Mouse (Mus musculus) embryo, embryonic 11 days (tissue): ENCODE measurements around the gene Nfatc2.
A peak's percentile ranks its signal among the peaks of the same experiment; 100 is the strongest.

ENCODE experiments used
- DNase-seq: peaks from one replicate; pipeline ENCODE4 v3.0.0-alpha.2; 2015

Nfatc2 gene

GRCm38 (mm10) chr2:168479930-168480329 is 121.5 kb downstream of the Nfatc2 start:
- no peak for DNase-seq

DNA sequence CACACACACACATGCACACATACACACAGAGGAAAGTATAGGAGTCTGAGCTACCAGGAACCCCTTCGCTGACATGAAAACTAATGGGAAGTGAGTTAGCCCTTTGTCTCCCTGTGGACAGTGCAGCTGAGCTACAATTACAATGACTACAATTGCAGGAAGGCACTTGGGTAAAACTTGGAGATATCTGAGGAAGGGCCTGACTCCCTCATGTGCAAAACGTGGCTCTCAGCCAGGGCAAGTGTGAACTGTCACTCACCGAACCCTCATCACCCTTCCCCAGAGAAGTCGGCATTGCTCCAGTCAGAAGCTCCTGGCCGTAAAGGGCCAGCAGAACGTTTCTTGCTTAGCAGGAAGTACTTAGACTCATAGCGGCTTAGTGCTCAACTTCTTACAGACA is 123.0 kb downstream of the Nfatc2 start:
- DNase-seq, result no peak

GRCm38 (mm10) chr2:168473496-168473895 is 128.0 kb downstream of the Nfatc2 start:
- DNase-seq, result no peak

GRCm38 (mm10) chr2:168472899-168473298 is 128.6 kb downstream of the Nfatc2 start:
- peak; percentile 77 for DNase-seq

GRCm38 (mm10) chr2:168469032-168469431 is 132.4 kb downstream of the Nfatc2 start:
- DNase-seq, result peak; percentile 82

GRCm38 (mm10) chr2:168467166-168467565 is 134.3 kb downstream of the Nfatc2 start:
- DNase-seq, result no peak

- peak; percentile 49 for DNase-seq
Observed at GRCm38 (mm10) chr2:168466066-168466465, 135.4 kb downstream of the Nfatc2 start.

DNA sequence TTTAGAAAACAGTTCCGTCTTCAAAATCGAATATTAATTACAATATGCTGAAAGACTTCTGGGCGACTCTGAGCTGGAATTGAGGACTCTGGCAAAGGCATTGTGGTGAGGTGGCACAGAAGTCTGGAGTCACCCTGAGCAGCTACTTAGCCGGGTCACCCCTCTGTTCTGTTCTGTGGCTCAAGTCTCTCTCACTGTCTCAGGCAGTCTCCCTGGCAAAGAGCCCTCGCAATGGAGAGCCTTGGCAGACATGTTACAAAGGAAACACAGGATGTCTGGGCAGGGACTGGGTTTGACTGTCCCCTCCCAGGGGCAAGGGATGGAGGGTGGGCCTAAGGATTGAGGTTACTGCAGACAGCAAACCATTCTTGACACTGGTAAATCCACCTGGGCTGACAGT is 135.8 kb downstream of the Nfatc2 start:
- no peak for DNase-seq

DNA sequence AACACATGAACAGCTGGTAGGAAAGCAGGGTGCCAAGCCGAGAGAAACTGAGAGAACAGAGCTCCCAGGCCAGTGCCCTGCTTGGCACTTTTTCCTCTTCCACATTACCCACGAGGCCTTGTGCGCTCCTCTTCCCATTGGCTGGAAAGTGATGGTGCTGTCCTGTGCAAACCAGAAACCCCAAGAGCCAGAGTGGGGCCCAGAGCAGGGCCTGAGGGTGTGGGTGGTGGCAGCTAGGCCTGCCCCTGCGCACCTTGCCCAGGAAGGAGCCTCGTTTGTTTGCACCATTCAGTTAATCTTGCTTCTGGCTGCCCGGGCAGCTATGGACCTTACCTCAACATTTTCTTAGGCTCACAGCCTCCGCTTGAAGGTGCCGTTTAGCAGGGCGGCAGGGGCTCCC is 139.6 kb downstream of the Nfatc2 start:
- DNase-seq, result no peak

DNA sequence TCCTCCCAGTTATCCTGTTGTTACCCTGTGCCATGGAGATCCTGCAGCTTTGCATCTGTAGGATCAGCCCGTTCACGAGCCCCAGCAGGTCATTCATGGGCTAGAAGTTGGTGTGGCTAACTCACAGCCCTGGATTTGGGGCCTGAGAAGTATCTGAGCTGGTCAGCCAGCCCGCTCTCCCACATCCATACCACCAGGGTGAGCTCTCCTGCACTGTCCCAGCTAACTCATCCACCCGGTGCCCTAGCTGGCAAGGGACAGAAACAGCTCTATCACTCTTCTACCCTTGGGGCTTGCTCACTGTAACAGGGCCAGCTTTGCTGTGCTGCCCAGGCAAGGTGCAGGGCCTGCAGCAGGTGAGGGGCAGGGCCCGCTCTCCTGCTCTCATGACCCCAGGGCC is 141.8 kb downstream of the Nfatc2 start:
- DNase-seq, result no peak

GRCm38 (mm10) chr2:168458583-168458982 is 142.9 kb downstream of the Nfatc2 start:
- DNase-seq, result no peak

DNA sequence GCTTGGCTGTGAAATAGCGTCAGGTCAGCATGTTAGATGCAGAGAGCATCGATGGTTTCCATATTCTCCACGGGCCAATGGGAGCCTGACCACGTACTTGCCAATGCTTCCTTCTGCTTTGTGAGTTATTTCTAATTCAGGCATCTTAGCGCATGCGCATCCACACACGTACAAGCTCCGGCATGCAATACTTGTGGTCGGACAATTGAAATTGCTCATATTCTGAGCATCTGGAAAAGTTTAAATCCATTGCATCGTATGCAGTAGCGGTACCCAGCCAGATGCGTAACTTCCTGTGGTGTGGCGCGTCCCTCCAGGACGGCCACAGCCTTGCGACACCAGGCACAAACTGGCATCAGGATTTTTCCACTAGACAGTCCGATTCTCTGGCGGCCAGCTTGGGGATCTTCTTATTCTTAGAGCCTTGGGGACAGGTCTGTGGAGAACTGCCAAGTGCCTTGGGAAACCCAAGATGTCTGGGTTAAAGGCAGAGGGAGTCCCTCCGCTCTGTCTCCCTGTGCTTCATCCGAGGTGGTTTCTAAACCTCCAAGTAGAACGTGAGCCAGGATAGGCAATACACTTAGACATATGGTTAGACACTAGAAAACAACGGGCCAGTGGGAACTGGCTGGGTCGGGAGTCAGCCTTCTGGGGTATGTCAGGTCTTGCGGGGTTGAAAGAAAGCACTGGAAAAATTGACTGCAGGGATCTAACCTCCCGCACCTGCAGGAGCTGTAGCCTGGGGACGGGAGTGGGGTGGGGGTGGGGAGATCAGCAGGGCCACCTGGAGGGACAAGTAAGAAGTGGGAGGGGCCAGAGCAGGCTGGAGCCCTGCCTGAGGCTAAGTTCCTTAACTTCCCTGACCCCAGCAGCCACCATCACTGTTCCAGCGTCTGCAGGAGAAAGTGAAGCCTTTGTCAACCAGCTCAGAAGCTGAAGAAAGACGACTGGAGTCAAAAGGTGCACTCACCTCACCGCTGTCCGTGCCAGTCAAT is 149.4 kb downstream of the Nfatc2 start:
- DNase-seq, result peak; percentile 27

DNA sequence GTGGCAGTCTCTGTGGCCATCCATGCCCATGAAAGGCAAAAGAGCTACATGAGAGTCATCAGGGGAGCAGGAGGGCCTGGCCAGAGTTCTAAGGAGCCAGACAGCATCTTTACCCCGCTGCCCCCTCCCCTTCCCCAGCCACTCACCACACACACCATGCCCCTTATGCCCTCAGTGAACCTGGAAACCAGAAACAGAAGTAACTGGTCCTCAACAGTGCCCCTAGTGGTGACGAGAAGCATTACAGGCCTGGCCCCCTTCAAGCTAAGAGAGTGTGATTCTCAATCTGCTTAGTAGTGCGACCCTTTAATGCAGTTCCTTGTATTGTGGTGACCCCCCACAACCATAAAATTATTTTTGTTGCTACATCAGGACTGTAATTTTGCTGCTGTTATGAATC is 150.5 kb downstream of the Nfatc2 start:
- DNase-seq, result peak; percentile 65

DNA sequence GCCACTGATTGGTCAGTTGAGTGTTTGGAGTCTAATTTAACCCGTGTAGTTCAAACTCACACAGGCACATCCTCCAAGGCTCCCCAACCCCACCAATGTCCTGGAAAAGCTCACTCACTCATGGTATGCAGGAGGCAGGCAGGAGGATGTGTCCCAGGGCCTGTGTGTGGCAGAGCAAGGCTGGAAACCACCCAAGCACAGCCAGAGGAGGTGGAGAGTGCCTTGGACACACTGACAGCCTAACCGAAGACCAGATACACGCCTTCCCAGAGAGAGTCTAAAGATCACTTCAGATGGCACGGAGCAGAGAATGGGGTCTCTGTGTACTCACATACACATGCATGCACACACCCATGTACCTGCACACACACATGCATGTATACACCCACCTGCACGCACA is 153.4 kb downstream of the Nfatc2 start:
- no peak for DNase-seq

GRCm38 (mm10) chr2:168447601-168448000 is 153.9 kb downstream of the Nfatc2 start:
- DNase-seq, result peak; percentile 26

GRCm38 (mm10) chr2:168445211-168445810 is 156.1 kb downstream of the Nfatc2 start:
- peak; percentile 83 for DNase-seq

DNA sequence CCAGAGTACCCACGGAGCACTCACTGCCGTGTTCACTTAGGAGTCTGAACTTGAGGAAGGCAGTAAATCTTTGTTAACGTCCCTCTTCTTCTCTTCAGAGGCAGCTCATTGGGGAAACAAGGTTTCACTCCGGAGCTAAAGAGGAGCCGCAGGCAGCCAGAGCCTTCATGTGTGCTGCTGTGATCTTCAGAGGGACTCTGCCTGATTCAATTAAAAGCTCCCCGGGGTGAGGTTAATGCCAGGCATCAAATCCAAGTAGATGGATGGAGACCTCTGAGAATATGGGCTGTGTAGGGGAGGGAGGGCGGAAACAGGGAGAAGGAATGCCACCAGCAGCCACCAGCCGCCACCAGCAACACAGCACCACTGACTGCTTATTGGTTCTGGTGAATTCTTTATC is 157.3 kb downstream of the Nfatc2 start:
- peak; percentile 27 for DNase-seq

- DNase-seq, result no peak
Observed at GRCm38 (mm10) chr2:168441494-168441893, 160.0 kb downstream of the Nfatc2 start.

DNA sequence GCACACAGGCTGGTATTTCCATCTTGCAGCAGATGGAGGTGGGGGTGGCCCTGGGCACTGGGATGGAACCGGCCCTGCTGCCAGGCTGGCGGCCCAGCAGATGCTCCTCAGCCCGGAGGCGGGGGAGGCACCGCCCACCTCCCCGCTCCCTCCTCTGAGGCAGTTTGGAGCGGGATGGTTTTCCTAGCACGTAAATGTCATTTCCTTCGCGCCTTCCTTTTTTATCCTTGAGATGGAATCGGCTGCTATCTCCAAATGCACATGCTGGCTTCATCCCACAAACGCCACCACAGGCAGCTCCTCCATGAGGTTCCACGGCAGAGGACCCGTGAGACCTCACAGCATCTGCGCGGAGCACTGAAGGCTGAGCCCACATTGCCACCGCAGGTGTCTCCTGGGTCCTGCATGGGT is 160.5 kb downstream of the Nfatc2 start:
- no peak for DNase-seq

DNA sequence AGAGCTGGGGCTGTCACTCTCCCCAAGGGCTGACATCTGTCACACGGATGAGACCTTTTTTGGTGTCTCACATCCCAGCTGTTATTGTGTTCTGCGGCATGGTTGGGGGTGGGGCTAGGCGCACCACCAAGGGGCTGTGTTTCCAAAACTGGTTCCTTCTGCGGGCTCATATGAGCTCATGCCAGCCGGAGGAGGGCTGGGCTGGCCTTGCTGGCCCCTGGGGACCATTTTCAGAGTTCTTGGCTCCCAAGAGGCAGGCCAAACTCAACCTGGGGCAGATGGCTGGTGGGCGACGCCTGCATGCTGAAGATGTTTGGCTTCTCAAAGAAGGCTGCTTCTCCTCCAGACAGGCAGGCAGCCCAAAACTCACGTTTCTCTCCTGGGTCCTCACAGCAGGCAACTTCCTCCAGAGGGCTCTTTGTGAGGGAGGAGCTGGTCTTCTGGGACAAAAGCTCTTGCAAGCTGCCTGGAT is 162.4 kb downstream of the Nfatc2 start:
- no peak for DNase-seq

GRCm38 (mm10) chr2:168434187-168434586 is 167.3 kb downstream of the Nfatc2 start:
- DNase-seq, result no peak

DNA sequence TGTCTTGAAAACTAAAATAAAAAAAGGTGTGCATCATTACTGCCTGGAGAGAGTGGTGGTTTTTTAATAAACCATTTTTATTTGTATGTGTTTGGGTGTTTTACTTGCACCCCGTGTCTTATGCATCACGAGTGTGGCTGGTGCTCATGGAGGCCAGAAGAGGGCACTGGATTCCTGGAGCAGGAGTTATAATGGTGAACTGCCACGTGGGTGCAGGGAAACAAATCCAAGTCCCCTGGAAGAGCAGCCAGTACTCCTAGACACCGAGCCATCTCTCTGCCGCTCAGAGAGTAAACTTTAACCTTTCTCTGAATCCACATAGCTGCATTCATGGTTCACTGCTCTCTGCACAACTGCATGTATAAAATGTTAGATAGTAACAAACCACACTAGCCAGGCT is 168.1 kb downstream of the Nfatc2 start:
- DNase-seq, result no peak

DNA sequence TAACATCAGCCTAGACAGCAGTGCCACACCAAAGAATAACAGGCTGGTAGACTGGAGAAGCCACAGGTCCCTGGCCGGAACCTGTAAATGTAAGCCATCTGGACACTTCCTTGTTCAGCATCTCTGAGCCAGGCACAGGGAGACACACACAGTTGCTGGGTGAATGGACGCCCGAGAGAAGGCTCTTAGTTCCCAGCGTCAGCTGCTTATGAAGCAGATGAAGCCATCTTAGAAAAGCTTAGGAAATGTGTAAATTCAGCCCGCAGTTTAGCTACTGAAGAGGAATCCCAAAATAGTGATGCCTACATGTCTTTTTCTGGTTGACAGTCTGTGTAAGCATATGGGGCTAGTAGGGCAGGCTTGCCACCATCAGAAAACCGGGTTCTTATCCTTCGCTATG is 169.1 kb downstream of the Nfatc2 start:
- DNase-seq, result no peak

- no peak for DNase-seq
Observed at GRCm38 (mm10) chr2:168429598-168429997, 171.9 kb downstream of the Nfatc2 start.
